Mouse (Mus musculus): ENCODE data around the gene Tmem123. TPM values are rescaled to one million over a fixed set of nuclear protein-coding genes. Genes with fewer than 3 reads are reported as not detected.

The Tmem123 gene
- polyA plus RNA-seq, 1 experiment from 2014 or later, result 95.8 TPM

DNA sequence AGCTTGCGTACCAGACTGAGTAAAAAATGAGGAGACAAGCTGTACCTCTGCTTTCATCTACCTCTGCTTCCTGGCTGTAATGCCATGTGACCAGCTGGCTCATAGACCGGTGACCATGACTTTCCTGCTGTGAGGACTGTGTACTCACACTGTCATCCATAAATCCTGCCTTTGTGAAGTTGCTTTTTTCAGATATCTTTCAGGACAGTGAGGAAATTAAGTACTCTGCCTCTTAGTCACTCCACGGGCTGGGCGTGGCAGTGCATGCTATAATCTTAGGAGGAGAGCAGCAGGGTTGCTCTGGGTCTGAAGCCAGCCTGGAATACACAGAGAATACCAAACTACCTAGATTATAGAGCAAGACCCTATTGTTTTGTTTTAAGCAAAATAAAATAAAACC is 14.3 kb upstream of the Tmem123 start:
- H3K4me2 ChIP-seq (ENCODE audit: low read depth, severe bottlenecking), result no peak overlapping the region
- H3K4me3 ChIP-seq (ENCODE audit: low read depth, low read length), result no peak overlapping the region
- no peaks in the 10 kb centered on the region for H3K27me3 ChIP-seq (ENCODE audit: control insufficient read depth, insufficient read depth, low read length)
- H3K9ac ChIP-seq (ENCODE audit: low read length), result no peak overlapping the region
- 77% methylated on average over 4 of the region's 4 CpGs for WGBS
- no peak for ATAC-seq (ENCODE audit: insufficient number of reproducible peaks, low FRiP score, low TSS enrichment, low read depth)
- no peaks in the 10 kb centered on the region for H3K9me3 ChIP-seq (ENCODE audit: control insufficient read depth, low read length)
- H3K36me3 ChIP-seq (ENCODE audit: control insufficient read depth, insufficient read depth, low read length), result no peaks in the 10 kb centered on the region
- no peak overlapping the region for H3K27ac ChIP-seq (replicated peaks; ENCODE audit: low read depth, low read length)
- no peak for DNase-seq (ENCODE audit: low spot score)
- H3K4me1 ChIP-seq (ENCODE audit: control insufficient read depth, insufficient read depth, low read length), result no peaks in the 10 kb centered on the region

DNA sequence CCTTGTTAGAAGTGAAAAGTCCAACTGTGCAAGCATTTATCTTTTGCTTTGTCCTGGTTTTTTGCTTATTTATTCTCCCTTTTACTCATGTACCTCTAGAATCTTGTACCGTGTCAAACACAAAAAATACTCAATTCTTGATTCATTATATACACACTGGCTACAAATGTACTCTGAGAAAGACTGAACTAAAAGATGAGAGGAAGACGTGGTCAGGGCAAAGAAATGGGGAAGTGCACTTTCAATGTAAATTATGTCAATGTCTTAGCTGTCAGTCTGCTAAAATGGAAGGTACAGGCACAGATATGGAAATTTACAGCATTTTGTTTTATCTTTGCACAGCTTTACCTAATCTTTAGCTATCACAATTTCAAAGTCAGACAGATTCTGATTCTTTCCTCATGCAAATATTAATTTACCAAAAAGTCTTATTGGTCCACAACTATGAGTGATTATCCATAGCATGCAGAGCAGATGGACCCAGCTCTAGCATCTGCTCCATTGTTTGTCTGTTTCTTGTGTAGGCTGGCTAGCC is 7.9 kb upstream of the Tmem123 start:
- no peak overlapping the region for H3K27ac ChIP-seq (replicated peaks; ENCODE audit: low read depth, low read length)
- WGBS, result 90% methylated on average over 2 of the region's 2 CpGs
- H3K9me3 ChIP-seq (ENCODE audit: control insufficient read depth, low read length), result 0 out of 2 replicates have a peak, but pooled peaks cover 2% of the 10 kb centered on the region
- H3K36me3 ChIP-seq (ENCODE audit: control insufficient read depth, insufficient read depth, low read length), result no peaks in the 10 kb centered on the region
- DNase-seq (ENCODE audit: low spot score) (no peak), ATAC-seq (ENCODE audit: insufficient number of reproducible peaks, low FRiP score, low TSS enrichment, low read depth) (no peak)
- H3K4me3 ChIP-seq (ENCODE audit: low read depth, low read length), result no peak overlapping the region
- H3K9ac ChIP-seq (ENCODE audit: low read length), result no peak overlapping the region
- H3K27me3 ChIP-seq (ENCODE audit: control insufficient read depth, insufficient read depth, low read length), result no peaks in the 10 kb centered on the region
- H3K4me1 ChIP-seq (ENCODE audit: control insufficient read depth, insufficient read depth, low read length), result no peaks in the 10 kb centered on the region
- no peak overlapping the region for H3K4me2 ChIP-seq (ENCODE audit: low read depth, severe bottlenecking)

DNA sequence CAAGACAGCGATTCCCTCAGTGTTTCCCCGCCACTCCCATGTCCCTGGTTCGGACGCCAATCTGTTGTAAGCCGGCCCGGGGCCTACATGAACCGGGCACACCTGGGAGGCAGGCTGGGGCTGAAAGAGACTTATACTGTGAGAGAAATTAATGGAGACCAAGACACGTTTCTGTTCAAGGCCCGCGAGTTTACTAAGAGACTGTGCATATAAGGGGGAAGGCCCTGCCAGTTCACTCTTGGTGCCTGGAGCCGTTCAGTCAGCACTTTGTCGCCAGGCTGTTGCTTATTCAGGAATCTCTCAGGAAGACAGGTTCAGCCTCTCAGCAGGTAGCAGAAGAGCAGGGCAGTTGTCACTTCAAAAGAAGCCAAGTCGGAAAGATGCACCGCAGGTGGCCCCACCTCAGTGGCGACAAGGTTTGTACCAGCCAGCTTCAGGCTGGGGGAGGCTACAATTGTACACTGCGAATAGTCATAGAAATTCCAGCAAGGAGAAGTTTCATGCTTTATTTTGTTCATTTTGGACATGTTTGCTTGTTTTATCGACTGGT is 1.9 kb upstream of the Tmem123 start:
- H3K27me3 ChIP-seq (ENCODE audit: control insufficient read depth, insufficient read depth, low read length), result no peaks in the 10 kb centered on the region
- H3K9ac ChIP-seq (ENCODE audit: low read length), result no peak overlapping the region
- no peak overlapping the region for H3K4me2 ChIP-seq (ENCODE audit: low read depth, severe bottlenecking)
- no peak overlapping the region for H3K4me3 ChIP-seq (ENCODE audit: low read depth, low read length)
- WGBS, result 34% methylated on average over 17 of the region's 17 CpGs
- ATAC-seq (ENCODE audit: insufficient number of reproducible peaks, low FRiP score, low TSS enrichment, low read depth), result no peak
- DNase-seq (ENCODE audit: low spot score), result no peak
- 0 out of 2 replicates have a peak, but pooled peaks cover 2% of the 10 kb centered on the region for H3K9me3 ChIP-seq (ENCODE audit: control insufficient read depth, low read length)
- no peak overlapping the region for H3K27ac ChIP-seq (replicated peaks; ENCODE audit: low read depth, low read length)
- no peaks in the 10 kb centered on the region for H3K4me1 ChIP-seq (ENCODE audit: control insufficient read depth, insufficient read depth, low read length)
- H3K36me3 ChIP-seq (ENCODE audit: control insufficient read depth, insufficient read depth, low read length), result no peaks in the 10 kb centered on the region

DNA sequence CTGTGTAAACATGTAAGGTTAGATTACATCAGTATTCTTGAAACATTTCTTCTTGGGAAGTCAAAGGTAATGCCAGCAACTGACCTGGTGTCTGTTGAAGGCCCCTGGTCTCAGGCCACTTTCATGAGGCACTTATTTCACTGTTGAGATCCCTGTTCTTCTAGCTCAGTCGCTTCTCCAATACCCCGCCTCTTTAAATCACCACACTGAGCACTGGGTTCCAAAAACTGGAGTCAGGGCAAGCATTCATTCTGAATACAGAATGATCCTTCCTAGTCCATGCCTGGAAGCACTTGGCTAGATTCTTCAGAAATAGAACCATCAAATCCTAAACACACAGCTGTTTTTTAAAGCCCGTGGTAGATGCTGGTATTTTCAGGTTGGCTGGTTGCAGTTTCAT is 1.1 kb upstream of the Tmem123 start:
- Histone ChIP-seq H3K36me3 (ENCODE audit: control insufficient read depth, insufficient read depth, low read length) (no peaks in the 10 kb centered on the region), H3K9ac (ENCODE audit: low read length) (no peak overlapping the region), H3K9me3 (ENCODE audit: control insufficient read depth, low read length) (0 out of 2 replicates have a peak, but pooled peaks cover 2% of the 10 kb centered on the region), H3K4me1 (ENCODE audit: control insufficient read depth, insufficient read depth, low read length) (0 out of 2 replicates have a peak, but pooled peaks cover 2% of the 10 kb centered on the region), H3K27ac (replicated peaks; ENCODE audit: low read depth, low read length) (no peak overlapping the region), H3K27me3 (ENCODE audit: control insufficient read depth, insufficient read depth, low read length) (no peaks in the 10 kb centered on the region), H3K4me2 (ENCODE audit: low read depth, severe bottlenecking) (no peak overlapping the region), H3K4me3 (ENCODE audit: low read depth, low read length) (no peak overlapping the region)
- DNase-seq (ENCODE audit: low spot score), result no peak
- WGBS, result 75% methylated on average over 3 of the region's 3 CpGs
- ATAC-seq (ENCODE audit: insufficient number of reproducible peaks, low FRiP score, low TSS enrichment, low read depth), result no peak

DNA sequence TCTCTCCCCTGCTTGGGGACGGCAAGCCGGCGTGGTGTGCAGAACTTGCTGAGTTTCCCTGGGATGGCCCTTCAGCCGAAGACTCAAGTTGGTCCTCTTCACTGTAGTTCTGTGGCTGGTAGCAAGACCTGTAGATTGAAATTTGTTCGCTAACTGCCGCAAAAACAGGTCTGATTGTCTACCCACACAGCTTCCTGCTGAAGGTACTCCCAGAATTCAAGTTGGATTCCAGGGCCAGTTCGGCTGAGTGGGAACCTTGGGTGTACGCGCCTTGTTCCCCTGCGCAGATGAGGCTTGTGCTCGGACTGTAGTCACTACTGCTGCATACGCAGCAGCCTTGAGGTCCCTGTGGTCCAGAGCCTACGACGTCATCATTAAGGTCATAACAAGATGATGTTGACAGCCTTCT is 626 bp downstream of the Tmem123 start:
- peak; percentile 32; the same call in 1 of the 2 replicates for ATAC-seq (ENCODE audit: insufficient number of reproducible peaks, low FRiP score, low TSS enrichment, low read depth)
- peak; percentile 73 for DNase-seq (ENCODE audit: low spot score)
- no peaks in the 10 kb centered on the region for H3K27me3 ChIP-seq (ENCODE audit: control insufficient read depth, insufficient read depth, low read length)
- H3K4me3 ChIP-seq (ENCODE audit: low read depth, low read length), result peak overlapping the region; percentile 73
- 0 out of 2 replicates have a peak overlapping the region, but pooled peaks have one; percentile 16 for H3K27ac ChIP-seq (replicated peaks; ENCODE audit: low read depth, low read length)
- H3K9ac ChIP-seq (ENCODE audit: low read length), result peak overlapping the region; percentile 82
- 0 out of 2 replicates have a peak, but pooled peaks cover 2% of the 10 kb centered on the region for H3K4me1 ChIP-seq (ENCODE audit: control insufficient read depth, insufficient read depth, low read length)
- peak overlapping the region; percentile 56 for H3K4me2 ChIP-seq (ENCODE audit: low read depth, severe bottlenecking)
- H3K36me3 ChIP-seq (ENCODE audit: control insufficient read depth, insufficient read depth, low read length), result peaks cover 4% of the 10 kb centered on the region; the same call in 1 of the 2 replicates
- H3K9me3 ChIP-seq (ENCODE audit: control insufficient read depth, low read length), result no peaks in the 10 kb centered on the region
- WGBS, result 0% methylated on average over 14 of the region's 14 CpGs

DNA sequence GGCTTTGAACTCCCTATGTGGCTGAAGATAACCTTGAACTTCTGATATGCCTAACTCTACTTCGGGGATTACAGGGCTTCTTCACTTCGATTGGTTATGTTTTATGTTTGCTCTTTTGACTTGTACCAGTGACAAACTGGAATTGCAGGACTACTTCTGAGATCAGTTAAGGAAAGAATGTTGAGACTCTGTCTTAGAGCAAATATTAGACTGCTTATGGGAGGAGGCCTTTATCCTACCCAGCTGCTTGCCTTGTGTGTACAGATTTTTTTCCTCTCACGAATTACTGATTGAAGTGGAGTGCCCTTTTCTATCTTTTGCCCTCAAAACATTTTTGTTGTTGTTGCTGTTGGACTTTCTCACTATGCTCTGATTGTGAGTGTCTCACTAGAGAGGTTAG is 1.4 kb downstream of the Tmem123 start:
- Histone ChIP-seq H3K4me2 (ENCODE audit: low read depth, severe bottlenecking) (peak overlapping the region; percentile 56), H3K36me3 (ENCODE audit: control insufficient read depth, insufficient read depth, low read length) (peaks cover 5% of the 10 kb centered on the region; the same call in 1 of the 2 replicates), H3K27me3 (ENCODE audit: control insufficient read depth, insufficient read depth, low read length) (no peaks in the 10 kb centered on the region), H3K9ac (ENCODE audit: low read length) (no peak overlapping the region), H3K4me3 (ENCODE audit: low read depth, low read length) (peak overlapping the region; percentile 73; the same call in 1 of the 2 replicates), H3K27ac (replicated peaks; ENCODE audit: low read depth, low read length) (no peak overlapping the region), H3K4me1 (ENCODE audit: control insufficient read depth, insufficient read depth, low read length) (0 out of 2 replicates have a peak, but pooled peaks cover 2% of the 10 kb centered on the region), H3K9me3 (ENCODE audit: control insufficient read depth, low read length) (no peaks in the 10 kb centered on the region)
- DNase-seq (ENCODE audit: low spot score) (no peak), ATAC-seq (ENCODE audit: insufficient number of reproducible peaks, low FRiP score, low TSS enrichment, low read depth) (no peak)
- WGBS, result 69% methylated on average over 3 of the region's 3 CpGs

DNA sequence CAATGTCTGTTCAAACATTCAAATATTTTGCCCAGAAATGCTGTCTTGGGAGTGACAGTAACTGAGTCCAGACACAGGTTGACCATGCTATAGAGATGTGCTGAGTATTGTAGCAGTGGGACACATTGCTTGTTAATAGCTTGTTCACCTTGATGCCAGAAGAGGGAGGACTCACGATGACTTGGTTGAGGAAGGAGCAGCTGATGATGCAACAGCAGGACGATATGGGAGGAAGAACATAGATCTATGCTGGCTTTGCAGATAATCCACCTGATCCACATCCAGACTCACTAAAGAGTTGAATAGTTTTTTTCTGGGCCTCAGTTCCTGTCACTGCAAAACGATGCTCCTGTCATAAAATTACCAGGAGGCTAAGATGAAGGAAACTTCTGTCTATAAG is 2.7 kb downstream of the Tmem123 start:
- no peaks in the 10 kb centered on the region for H3K27me3 ChIP-seq (ENCODE audit: control insufficient read depth, insufficient read depth, low read length)
- 71% methylated on average over 3 of the region's 3 CpGs for WGBS
- peaks cover 8% of the 10 kb centered on the region; the same call in 1 of the 2 replicates for H3K36me3 ChIP-seq (ENCODE audit: control insufficient read depth, insufficient read depth, low read length)
- no peak overlapping the region for H3K9ac ChIP-seq (ENCODE audit: low read length)
- no peaks in the 10 kb centered on the region for H3K9me3 ChIP-seq (ENCODE audit: control insufficient read depth, low read length)
- H3K4me2 ChIP-seq (ENCODE audit: low read depth, severe bottlenecking), result no peak overlapping the region
- no peak for DNase-seq (ENCODE audit: low spot score)
- no peak overlapping the region for H3K27ac ChIP-seq (replicated peaks; ENCODE audit: low read depth, low read length)
- H3K4me1 ChIP-seq (ENCODE audit: control insufficient read depth, insufficient read depth, low read length), result 0 out of 2 replicates have a peak, but pooled peaks cover 2% of the 10 kb centered on the region
- no peak overlapping the region for H3K4me3 ChIP-seq (ENCODE audit: low read depth, low read length)
- no peak for ATAC-seq (ENCODE audit: insufficient number of reproducible peaks, low FRiP score, low TSS enrichment, low read depth)

DNA sequence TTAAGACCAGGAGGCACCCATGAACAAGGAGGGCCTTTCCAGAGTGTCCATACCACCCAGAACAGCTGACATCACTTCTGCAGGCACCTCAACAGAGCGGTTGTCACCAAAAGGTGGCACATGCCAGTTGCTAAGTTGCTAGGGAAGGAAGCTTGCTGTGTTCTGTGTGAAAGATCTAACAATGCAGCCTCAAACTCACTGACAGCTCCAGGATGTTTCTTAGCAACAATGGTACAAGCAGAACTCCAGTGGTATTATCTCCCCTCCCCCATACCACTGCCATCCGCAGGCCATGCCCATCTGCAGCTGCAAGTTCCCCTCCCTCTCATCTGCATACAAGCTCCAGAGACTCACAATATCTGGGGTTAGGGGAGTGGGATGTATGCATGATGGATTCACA is 3.7 kb downstream of the Tmem123 start:
- ATAC-seq (ENCODE audit: insufficient number of reproducible peaks, low FRiP score, low TSS enrichment, low read depth) (no peak), DNase-seq (ENCODE audit: low spot score) (no peak)
- Histone ChIP-seq H3K27me3 (ENCODE audit: control insufficient read depth, insufficient read depth, low read length) (no peaks in the 10 kb centered on the region), H3K9ac (ENCODE audit: low read length) (no peak overlapping the region), H3K4me2 (ENCODE audit: low read depth, severe bottlenecking) (no peak overlapping the region), H3K36me3 (ENCODE audit: control insufficient read depth, insufficient read depth, low read length) (peaks cover 9% of the 10 kb centered on the region; the same call in 1 of the 2 replicates), H3K27ac (replicated peaks; ENCODE audit: low read depth, low read length) (no peak overlapping the region), H3K4me1 (ENCODE audit: control insufficient read depth, insufficient read depth, low read length) (0 out of 2 replicates have a peak, but pooled peaks cover 2% of the 10 kb centered on the region), H3K9me3 (ENCODE audit: control insufficient read depth, low read length) (no peaks in the 10 kb centered on the region), H3K4me3 (ENCODE audit: low read depth, low read length) (no peak overlapping the region)
- 52% methylated on average over 2 of the region's 2 CpGs for WGBS

Measured in limb, embryonic 11.5 days (tissue).